17 mouse cellular contexts compared by ENCODE assay signal in the genomic region with DNA sequence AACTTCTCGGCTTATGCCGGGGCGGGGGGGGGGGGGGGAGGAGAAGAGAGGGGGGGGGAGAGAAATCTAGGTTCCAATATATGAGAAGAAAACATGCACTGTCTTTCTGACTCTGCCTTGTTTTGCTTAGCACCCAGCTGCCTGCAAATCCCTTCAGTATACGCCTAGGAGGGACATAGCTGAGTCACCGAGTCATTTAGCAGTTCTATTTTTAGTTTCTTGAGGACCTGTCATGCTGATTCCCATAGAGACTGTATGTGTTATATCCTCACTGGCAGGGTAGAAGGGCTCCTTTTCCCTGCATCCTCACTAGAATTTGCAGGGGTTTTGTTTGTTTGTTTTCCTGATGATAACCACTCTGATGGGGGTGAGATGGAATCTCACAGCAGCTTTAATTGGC. TPM values are rescaled to one million over a fixed set of nuclear protein-coding genes. Genes with fewer than 3 reads are reported as not detected.
A peak's percentile ranks its signal among the peaks of the same experiment; 100 is the strongest.
DNase-seq lines count a peak whose midpoint lies in the region; ATAC-seq and TF ChIP-seq lines count a peak whose summit lies in the region.
"Had no signal": no experiment of that assay in that cellular context is flagged by ENCODE, and none has a peak within 500 bp of the region (broad histone marks: within the 10 kb centered on the region; RNA-seq: fewer than 3 reads in every experiment).

No protein-coding gene starts in this region.

- TF ChIP-seq EP300 in lung, postnatal 0 days (IDR thresholded peaks at IDR 0.05) = no peak

- peak; percentile 33 for DNase-seq in embryonic facial prominence, embryonic 14.5 days (ENCODE audit: low spot score)
- no peak for DNase-seq in embryonic facial prominence, embryonic 10.5 days (ENCODE audit: low spot score)
- peak; percentile 57 for DNase-seq in lung, postnatal 0 days (ENCODE audit: low spot score)
- DNase-seq in lung, adult 18-20 months = no peak
- DNase-seq in left cerebral cortex, adult 18-20 months (ENCODE audit: low spot score in 2 of 2) = no peak
- DNase-seq in hindbrain, embryonic 14.5 days (ENCODE audit: low spot score) = no peak
- DNase-seq: cerebellum, postnatal 14 days; forebrain, postnatal 0 days; kidney, adult 9 months; lung, postnatal 14 days; thymus, postnatal 36 days had no signal

- TF ChIP-seq POLR2A in embryonic fibroblast, embryonic 13.5 days (IDR thresholded peaks at IDR 0.05; ENCODE audit: low read depth, low read length) = no peak
- no peak for TF ChIP-seq POLR2A in myocyte (IDR thresholded peaks at IDR 0.05; ENCODE audit: insufficient read length, low read depth)

- no peak overlapping the region for H3K4me2 ChIP-seq in embryonic facial prominence, embryonic 14.5 days (ENCODE audit: low read depth, low read length)
- H3K4me2 ChIP-seq in lung, postnatal 0 days (replicated peaks; ENCODE audit: low read depth, low read length) = no peak overlapping the region
- peak overlapping the region; percentile 51 for H3K4me2 ChIP-seq in myocyte (ENCODE audit: low read depth)
- H3K4me2 ChIP-seq in hindbrain, embryonic 14.5 days (replicated peaks) = no peak overlapping the region
- H3K4me2 ChIP-seq: embryonic facial prominence, embryonic 15.5 days; liver, embryonic 12.5 days had no signal

- H3K27ac ChIP-seq in embryonic facial prominence, embryonic 14.5 days (replicated peaks; ENCODE audit: low read depth, low read length) = no peak overlapping the region
- H3K27ac ChIP-seq in embryonic facial prominence, embryonic 10.5 days (replicated peaks) = no peak overlapping the region
- no peak overlapping the region for H3K27ac ChIP-seq in lung, postnatal 0 days (ENCODE audit: low read length)
- H3K27ac ChIP-seq in embryonic fibroblast, embryonic 13.5 days (ENCODE audit: insufficient read depth, low read length) = peak overlapping the region; percentile 90
- no peak overlapping the region for H3K27ac ChIP-seq in hindbrain, embryonic 14.5 days
- H3K27ac ChIP-seq: hindbrain, embryonic 10.5 days; liver, embryonic 12.5 days; midbrain, embryonic 10.5 days had no signal

- ATAC-seq in embryonic facial prominence, embryonic 14.5 days (ENCODE audit: low read depth) = no peak
- ATAC-seq in lung, postnatal 0 days = peak; percentile 62
- ATAC-seq in hindbrain, embryonic 14.5 days (ENCODE audit: low FRiP score) = no peak
- ATAC-seq: forebrain, postnatal 0 days; liver, embryonic 12.5 days had no signal

- 58% methylated on average over 3 of the region's 5 CpGs for WGBS in embryonic facial prominence, embryonic 14.5 days
- 69% methylated on average over 5 of the region's 5 CpGs for WGBS in embryonic facial prominence, embryonic 10.5 days
- 42% methylated on average over 3 of the region's 5 CpGs for WGBS in lung, postnatal 0 days
- WGBS in hindbrain, embryonic 14.5 days = 89% methylated on average over 4 of the region's 5 CpGs

- no peaks in the 10 kb centered on the region for H3K79me2 ChIP-seq in myocyte (ENCODE audit: control insufficient read depth, insufficient read depth)

- H3K36me3 ChIP-seq in embryonic facial prominence, embryonic 14.5 days (ENCODE audit: control insufficient read depth, insufficient read depth, low read length) = peaks cover 59% of the 10 kb centered on the region
- peaks cover 78% of the 10 kb centered on the region for H3K36me3 ChIP-seq in embryonic facial prominence, embryonic 10.5 days (replicated peaks)
- peaks cover 18% of the 10 kb centered on the region for H3K36me3 ChIP-seq in lung, postnatal 0 days (ENCODE audit: insufficient read depth, low read length)
- H3K36me3 ChIP-seq in myocyte (ENCODE audit: control insufficient read depth, insufficient read depth) = no peaks in the 10 kb centered on the region
- peaks cover 66% of the 10 kb centered on the region for H3K36me3 ChIP-seq in hindbrain, embryonic 14.5 days (replicated peaks; ENCODE audit: control insufficient read depth, insufficient read depth)

- H3K27me3 ChIP-seq in embryonic facial prominence, embryonic 14.5 days (replicated peaks; ENCODE audit: control insufficient read depth, insufficient read depth, low read length) = no peaks in the 10 kb centered on the region
- no peaks in the 10 kb centered on the region for H3K27me3 ChIP-seq in embryonic facial prominence, embryonic 10.5 days (replicated peaks; ENCODE audit: low read depth, poor library complexity, severe bottlenecking)
- no peaks in the 10 kb centered on the region for H3K27me3 ChIP-seq in lung, postnatal 0 days (replicated peaks; ENCODE audit: insufficient read depth, low read length)
- H3K27me3 ChIP-seq in myocyte (ENCODE audit: control insufficient read depth, insufficient read depth, insufficient read length) = no peaks in the 10 kb centered on the region
- no peaks in the 10 kb centered on the region for H3K27me3 ChIP-seq in hindbrain, embryonic 14.5 days (ENCODE audit: control insufficient read depth, insufficient read depth, low read length)
- H3K27me3 ChIP-seq: embryonic facial prominence, embryonic 15.5 days; liver, embryonic 12.5 days had no signal

- H3ac ChIP-seq in myocyte (ENCODE audit: control insufficient read depth, insufficient read length) = no peak overlapping the region

- H3K4me1 ChIP-seq in embryonic facial prominence, embryonic 14.5 days (ENCODE audit: control insufficient read depth, insufficient read depth, low read length) = no peaks in the 10 kb centered on the region
- peaks cover 7% of the 10 kb centered on the region for H3K4me1 ChIP-seq in embryonic facial prominence, embryonic 10.5 days
- H3K4me1 ChIP-seq in lung, postnatal 0 days (ENCODE audit: insufficient read depth, low read depth, low read length) = no peaks in the 10 kb centered on the region
- peaks cover 20% of the 10 kb centered on the region for H3K4me1 ChIP-seq in embryonic fibroblast, embryonic 13.5 days (ENCODE audit: control insufficient read depth, insufficient read depth, low read length)
- peaks cover 2% of the 10 kb centered on the region; the same call in 1 of the 2 replicates for H3K4me1 ChIP-seq in hindbrain, embryonic 14.5 days (replicated peaks; ENCODE audit: control insufficient read depth, insufficient read depth, low read length)
- H3K4me1 ChIP-seq: liver, embryonic 12.5 days had no signal

- H3K9ac ChIP-seq in embryonic facial prominence, embryonic 14.5 days (ENCODE audit: low read depth, low read length) = no peak overlapping the region
- H3K9ac ChIP-seq in lung, postnatal 0 days (replicated peaks; ENCODE audit: low read depth) = no peak overlapping the region
- no peak overlapping the region for H3K9ac ChIP-seq in hindbrain, embryonic 14.5 days
- H3K9ac ChIP-seq: embryonic facial prominence, embryonic 15.5 days; forebrain, postnatal 0 days; liver, embryonic 12.5 days had no signal

- no peak overlapping the region for H3K4me3 ChIP-seq in embryonic facial prominence, embryonic 14.5 days (ENCODE audit: low read depth, low read length)
- H3K4me3 ChIP-seq in embryonic facial prominence, embryonic 10.5 days = no peak overlapping the region
- no peak overlapping the region for H3K4me3 ChIP-seq in lung, postnatal 0 days (ENCODE audit: low read depth, low read length)
- no peak overlapping the region for H3K4me3 ChIP-seq in embryonic fibroblast, embryonic 13.5 days (ENCODE audit: insufficient read depth, low read length)
- H3K4me3 ChIP-seq in myocyte = no peak overlapping the region
- no peak overlapping the region for H3K4me3 ChIP-seq in hindbrain, embryonic 14.5 days (replicated peaks; ENCODE audit: low read length)
- H3K4me3 ChIP-seq: embryonic facial prominence, embryonic 15.5 days; hindbrain, embryonic 10.5 days; liver, embryonic 12.5 days; midbrain, embryonic 10.5 days had no signal

- TF ChIP-seq CTCF in lung, postnatal 0 days (IDR thresholded peaks at IDR 0.05) = no peak
- no peak for TF ChIP-seq CTCF in embryonic fibroblast, embryonic 13.5 days (IDR thresholded peaks at IDR 0.05; ENCODE audit: borderline replicate concordance, insufficient read depth, low read length)

- H3K9me3 ChIP-seq in embryonic facial prominence, embryonic 14.5 days (ENCODE audit: control insufficient read depth, low read length) = peaks cover 16% of the 10 kb centered on the region
- H3K9me3 ChIP-seq in embryonic facial prominence, embryonic 10.5 days = peaks cover 14% of the 10 kb centered on the region; the same call in 1 of the 2 replicates
- H3K9me3 ChIP-seq in lung, postnatal 0 days (ENCODE audit: low read length) = no peaks in the 10 kb centered on the region
- H3K9me3 ChIP-seq in hindbrain, embryonic 14.5 days (ENCODE audit: control insufficient read depth, low read length) = peaks cover 8% of the 10 kb centered on the region
- H3K9me3 ChIP-seq: embryonic facial prominence, embryonic 15.5 days; midbrain, embryonic 10.5 days had no signal

TF ChIP-seq in myocyte, 11 proteins besides CTCF, POLR2A, EP300 and RAD21:
- TF ChIP-seq POLR2AphosphoS2 (IDR thresholded peaks at IDR 0.05; ENCODE audit: insufficient read length, low read depth) (no peak), MYOD1 (IDR thresholded peaks at IDR 0.05; ENCODE audit: control insufficient read depth in 1 of 3, insufficient read length in 2 of 3, low read depth in 2 of 3) (no peak), TCF3 (IDR thresholded peaks at IDR 0.05; ENCODE audit: insufficient read length, low read depth) (no peak), MAX (IDR thresholded peaks at IDR 0.05; ENCODE audit: low read depth) (no peak), USF1 (IDR thresholded peaks at IDR 0.05; ENCODE audit: low read depth) (no peak)

RNA-seq across cellular contexts. Expression of a gene that starts 20.1 kb away (rescaled TPM):
- 5.0 and 6.3 TPM in 2 replicates for polyA plus RNA-seq in embryonic facial prominence, embryonic 14.5 days (2014; fragmentation: Nextera tagmentation; extraction: Ambion mirVana)
- polyA plus RNA-seq in embryonic facial prominence, embryonic 10.5 days (2016; fragmentation: Nextera tagmentation; extraction: Ambion mirVana) = 4.6 and 4.9 TPM in 2 replicates
- 1.3 and 1.6 TPM in 2 replicates for polyA plus RNA-seq in lung, postnatal 0 days (2015; fragmentation: Nextera tagmentation; extraction: Ambion mirVana)
- 6.6 and 9.3 TPM in 2 replicates for polyA plus RNA-seq in embryonic fibroblast, embryonic 13.5 days (2011; ENCODE audit: insufficient read length, low read depth, missing spikeins)
- polyA plus RNA-seq in myocyte (2012; fragmentation: generic; extraction: Trizol) = 1.6 TPM
- 10 to 100 TPM; 21.1 to 28.8 TPM for total RNA-seq in left cerebral cortex, adult 18-20 months (2021)
- 6.8 and 9.4 TPM in 2 replicates for polyA plus RNA-seq in hindbrain, embryonic 14.5 days (2014; fragmentation: Nextera tagmentation; extraction: Ambion mirVana)

RNA-seq across cellular contexts. Expression of a gene that starts 20.2 kb away (rescaled TPM):
- polyA plus RNA-seq in embryonic facial prominence, embryonic 14.5 days (2014; fragmentation: Nextera tagmentation; extraction: Ambion mirVana) = 0.82 and 1.5 TPM in 2 replicates
- polyA plus RNA-seq in embryonic facial prominence, embryonic 10.5 days (2016; fragmentation: Nextera tagmentation; extraction: Ambion mirVana) = 2.7 TPM in 2 replicates
- 0.41 TPM in 1 of 2 replicates, not detected in the other for polyA plus RNA-seq in lung, postnatal 0 days (2015; fragmentation: Nextera tagmentation; extraction: Ambion mirVana)
- 1.7 and 1.8 TPM in 2 replicates for polyA plus RNA-seq in embryonic fibroblast, embryonic 13.5 days (2011; ENCODE audit: insufficient read length, low read depth, missing spikeins)
- 0.49 TPM for polyA plus RNA-seq in myocyte (2012; fragmentation: generic; extraction: Trizol)
- total RNA-seq in left cerebral cortex, adult 18-20 months (2021) = 1 to 10 TPM; 1.7 to 1.8 TPM
- 2.9 and 3.4 TPM in 2 replicates for polyA plus RNA-seq in hindbrain, embryonic 14.5 days (2014; fragmentation: Nextera tagmentation; extraction: Ambion mirVana)

Comparison
In these comparisons a context has a peak if more than half of its experiments do, and no peak if none do; other contexts are left out.
1. DNase-seq: peak in embryonic facial prominence, embryonic 14.5 days (single experiment) and lung, postnatal 0 days (single experiment); none in embryonic facial prominence, embryonic 10.5 days (single experiment), lung, adult 18-20 months (0 of 2), left cerebral cortex, adult 18-20 months (0 of 2) and hindbrain, embryonic 14.5 days (single experiment).